Mouse (Mus musculus) ES-Bruce4 (cell line): Measurements from ENCODE around the gene Zfr2. TPM values are rescaled to one million over a fixed set of nuclear protein-coding genes. Genes with fewer than 3 reads are reported as not detected.

Experiments used
- H3K27ac ChIP-seq: 2 replicates; pipeline ENCODE4 v1.5.1; 2012; ENCODE audit warnings: low read length, inconsistent platforms; ENCODE audit not compliant: insufficient read depth
- H3K27me3 ChIP-seq: 2 replicates; pipeline ENCODE4 v1.6.1; 2012; ENCODE audit warnings: mild to moderate bottlenecking, low read length, inconsistent platforms; ENCODE audit not compliant: control insufficient read depth, poor library complexity, insufficient read depth, severe bottlenecking
- H3K36me3 ChIP-seq: 2 replicates; pipeline ENCODE4 v1.6.1; 2012; ENCODE audit warnings: inconsistent platforms, mild to moderate bottlenecking, low read length, moderate library complexity; ENCODE audit not compliant: control insufficient read depth, poor library complexity, insufficient read depth, severe bottlenecking
- H3K4me1 ChIP-seq: one replicate; pipeline ENCODE4 v1.8.1; 2011; ENCODE audit warnings: low read length; ENCODE audit not compliant: control insufficient read depth, insufficient read depth
- H3K4me3 ChIP-seq: 2 replicates; pipeline ENCODE4 v1.5.1; 2011; ENCODE audit warnings: low read depth, mild to moderate bottlenecking, low read length
- H3K9ac ChIP-seq: 2 replicates; pipeline ENCODE4 v1.6.1; 2012; ENCODE audit warnings: low read depth, mild to moderate bottlenecking, inconsistent platforms; ENCODE audit not compliant: poor library complexity, severe bottlenecking
- H3K9me3 ChIP-seq: replicated peaks from 2 replicates; pipeline ENCODE4 v1.6.1; 2012; ENCODE audit warnings: mild to moderate bottlenecking, low read length, inconsistent platforms; ENCODE audit not compliant: control insufficient read depth, poor library complexity, insufficient read depth, severe bottlenecking
- CTCF ChIP-seq: IDR thresholded peaks from one replicate; pipeline ENCODE4 v1.8.1; 2011; ENCODE audit warnings: low read depth, low read length
- EP300 ChIP-seq: IDR thresholded peaks from 2 replicates; pipeline ENCODE4 v1.6.1; 2011; ENCODE audit warnings: low read depth, low read length; ENCODE audit not compliant: insufficient read depth
- POLR2A ChIP-seq: IDR thresholded peaks from one replicate; pipeline ENCODE4 v1.8.1; 2011; ENCODE audit warnings: low read length; ENCODE audit not compliant: insufficient read depth
- polyA plus RNA-seq: library from polyadenylated mRNA; stranded (reverse); fragments of >200 nt; gene quantifications from 2 replicates; pipeline ENCODE4 v1.2.4, GENCODE M21; 2011; ENCODE audit warnings: low read depth; ENCODE audit not compliant: missing spikeins, insufficient read depth, insufficient read length

Gene Zfr2
- polyA plus RNA-seq, 1 experiment: 11.6 TPM

- Histone ChIP-seq H3K36me3 (no peaks in the 10 kb centered on the region), H3K27ac (peak overlapping the region; percentile 34), H3K4me3 (peak overlapping the region; percentile 79), H3K9ac (peak overlapping the region; percentile 58), H3K27me3 (no peaks in the 10 kb centered on the region), H3K4me1 (peaks cover 9% of the 10 kb centered on the region), H3K9me3 (no peaks in the 10 kb centered on the region)
- no peak for TF ChIP-seq CTCF
Observed at GRCm38 (mm10) chr10:81284189-81284588, 51.2 kb downstream of the Zfr2 start.

DNA sequence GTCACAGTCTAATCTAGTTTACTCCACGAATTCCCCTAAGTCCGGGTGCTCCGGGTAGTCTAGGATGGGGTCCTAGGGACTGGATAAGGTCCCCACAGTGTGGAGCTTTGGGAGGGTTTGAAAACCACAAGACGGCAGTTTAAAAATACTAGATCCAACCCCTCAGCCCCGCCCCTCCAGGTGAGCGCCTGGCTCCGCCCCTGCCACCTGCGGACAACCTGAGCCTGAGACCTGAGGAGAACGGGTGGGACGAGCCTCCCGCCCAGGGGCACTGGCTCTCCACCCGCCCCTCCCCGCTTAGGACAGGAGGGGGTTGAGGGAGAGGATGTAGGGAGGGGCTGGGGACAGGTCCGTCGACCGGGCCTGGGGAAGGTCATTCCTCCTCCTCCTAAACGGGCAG lies 51.8 kb downstream of the Zfr2 start:
- no peaks in the 10 kb centered on the region for H3K9me3 ChIP-seq
- peak overlapping the region; percentile 34 for H3K27ac ChIP-seq
- no peaks in the 10 kb centered on the region for H3K36me3 ChIP-seq
- peaks cover 9% of the 10 kb centered on the region for H3K4me1 ChIP-seq
- peak overlapping the region; percentile 58 for H3K9ac ChIP-seq
- H3K4me3 ChIP-seq: peak overlapping the region; percentile 79
- TF ChIP-seq EP300 (no peak), CTCF (no peak), POLR2A (no peak)
- no peaks in the 10 kb centered on the region for H3K27me3 ChIP-seq

DNA sequence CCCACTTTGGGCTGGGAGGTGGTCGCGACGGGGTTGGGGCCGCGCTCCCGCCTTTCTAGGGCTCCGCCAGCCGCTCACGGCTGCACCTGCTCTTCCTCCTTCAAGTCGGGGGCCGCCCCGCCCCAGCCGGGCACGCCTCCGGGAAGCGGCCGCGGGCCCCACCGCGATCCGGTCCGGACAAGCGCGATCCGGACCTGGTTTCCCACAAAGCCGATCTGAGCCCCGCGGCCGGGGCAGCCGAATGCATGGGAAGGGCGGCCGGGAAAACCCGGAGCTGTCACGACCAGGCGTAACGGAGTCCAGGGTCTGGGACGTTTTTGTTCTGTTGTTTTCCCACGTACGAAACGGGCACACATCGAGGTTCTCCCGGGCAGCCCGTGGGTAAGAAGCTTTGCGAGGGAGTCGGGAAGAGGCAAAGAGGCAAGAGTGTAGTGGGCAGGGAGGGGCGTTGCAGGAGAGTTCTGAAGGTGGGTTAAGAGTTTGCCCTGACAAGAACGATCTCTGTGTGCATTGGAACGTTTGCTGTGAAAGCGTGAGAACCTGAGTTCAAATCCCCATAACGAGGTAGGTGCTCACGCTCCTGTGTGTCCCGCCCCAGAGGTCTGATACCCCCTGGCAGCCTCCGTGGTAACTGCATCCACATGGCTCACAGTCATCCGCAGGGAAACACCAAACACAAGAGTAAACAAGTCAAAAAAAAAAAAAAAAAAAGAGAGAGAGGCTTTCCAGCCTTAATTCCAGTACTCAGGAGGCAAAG lies 52.9 kb downstream of the Zfr2 start:
- peak overlapping the region; percentile 90 for H3K4me3 ChIP-seq
- no peaks in the 10 kb centered on the region for H3K27me3 ChIP-seq
- peaks cover 7% of the 10 kb centered on the region for H3K4me1 ChIP-seq
- H3K27ac ChIP-seq: peak overlapping the region; percentile 35; the same call in 1 of the 2 replicates
- no peaks in the 10 kb centered on the region for H3K36me3 ChIP-seq
- H3K9ac ChIP-seq: peak overlapping the region; percentile 58
- TF ChIP-seq CTCF (no peak), POLR2A (no peak), EP300 (no peak)
- H3K9me3 ChIP-seq: no peaks in the 10 kb centered on the region

DNA sequence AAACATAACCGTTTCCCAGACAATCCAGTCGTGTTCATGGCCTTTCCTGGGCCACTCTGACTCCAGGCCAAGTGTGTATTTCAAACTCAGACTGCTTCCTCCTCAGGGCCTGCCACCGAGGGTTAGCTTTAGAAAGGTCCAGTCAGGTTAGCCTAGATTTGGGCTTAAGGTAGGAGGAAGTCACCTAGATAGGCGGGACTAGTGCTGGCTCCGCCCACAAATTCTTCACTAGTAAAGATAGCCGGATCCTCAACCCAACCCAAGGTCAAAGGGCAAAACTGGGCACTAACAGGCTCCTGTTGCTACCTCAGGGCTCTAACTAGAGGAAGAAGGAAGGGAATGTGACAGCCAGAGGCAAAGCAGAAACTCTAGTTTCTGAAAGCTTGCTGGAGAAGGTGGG lies 53.6 kb downstream of the Zfr2 start:
- Histone ChIP-seq H3K4me3 (peak overlapping the region; percentile 90; the same call in 1 of the 2 replicates), H3K4me1 (peaks cover 7% of the 10 kb centered on the region), H3K27me3 (no peaks in the 10 kb centered on the region), H3K27ac (0 out of 2 replicates have a peak overlapping the region, but pooled peaks have one; percentile 35), H3K9me3 (no peaks in the 10 kb centered on the region), H3K36me3 (no peaks in the 10 kb centered on the region), H3K9ac (peak overlapping the region; percentile 58; the same call in 1 of the 2 replicates)
- TF ChIP-seq EP300 (no peak), CTCF (no peak), POLR2A (no peak)

DNA sequence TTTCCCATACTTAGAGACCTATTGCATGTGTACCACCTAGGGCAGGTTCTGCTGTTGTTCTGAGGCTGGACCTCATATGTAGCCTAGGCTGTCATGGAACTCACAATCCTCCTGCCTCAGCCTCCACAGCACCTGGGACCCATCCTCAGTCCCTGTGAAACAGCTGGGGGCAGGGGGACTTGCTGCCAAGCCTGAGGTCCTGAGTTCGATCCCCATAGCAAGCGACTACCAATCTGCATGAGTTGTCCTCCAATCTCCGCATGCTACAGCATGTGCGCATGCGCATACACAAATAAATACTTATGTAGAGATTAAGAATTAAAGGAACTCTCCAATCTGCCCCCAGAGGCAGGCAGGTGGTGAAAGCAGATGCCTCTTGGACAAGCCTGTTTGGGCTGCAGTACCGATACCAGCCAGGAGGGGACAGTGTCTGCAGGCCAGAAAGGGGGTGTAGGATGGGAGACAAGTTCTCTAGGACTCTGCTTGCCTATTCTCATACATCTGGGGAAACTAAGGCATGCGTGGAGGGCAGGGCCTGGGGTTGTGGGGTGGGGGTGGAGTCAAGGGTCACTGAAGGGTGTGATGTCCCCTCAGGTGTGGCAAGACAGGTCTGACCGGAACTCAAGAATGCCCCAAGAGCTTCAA lies 54.7 kb downstream of the Zfr2 start:
- Histone ChIP-seq H3K9ac (no peak overlapping the region), H3K27me3 (no peaks in the 10 kb centered on the region)

GRCm38 (mm10) chr10:81288601-81289000 lies 55.6 kb downstream of the Zfr2 start:
- H3K4me3 ChIP-seq: peak overlapping the region; percentile 32; the same call in 1 of the 2 replicates

More for the DNA sequence above, 54.7 kb downstream of the Zfr2 start:
- H3K36me3 ChIP-seq: no peaks in the 10 kb centered on the region
- peak overlapping the region; percentile 32; the same call in 1 of the 2 replicates for H3K4me3 ChIP-seq
- H3K27ac ChIP-seq: no peak overlapping the region
- TF ChIP-seq EP300: no peak
- TF ChIP-seq CTCF: no peak
- TF ChIP-seq POLR2A: no peak
- no peaks in the 10 kb centered on the region for H3K9me3 ChIP-seq
- peaks cover 7% of the 10 kb centered on the region for H3K4me1 ChIP-seq

More at GRCm38 (mm10) chr10:81288601-81289000, 55.6 kb downstream of the Zfr2 start:
- Histone ChIP-seq H3K9ac (no peak overlapping the region), H3K9me3 (no peaks in the 10 kb centered on the region), H3K36me3 (no peaks in the 10 kb centered on the region), H3K27me3 (no peaks in the 10 kb centered on the region), H3K27ac (0 out of 2 replicates have a peak overlapping the region, but pooled peaks have one; percentile 2), H3K4me1 (peaks cover 5% of the 10 kb centered on the region)
- TF ChIP-seq POLR2A (no peak), CTCF (no peak), EP300 (no peak)
